Mouse (Mus musculus) testis, adult 2 months (tissue): ENCODE measurements around the gene Tmem171. TPM values are rescaled to one million over a fixed set of nuclear protein-coding genes. Genes with fewer than 3 reads are reported as not detected.

ENCODE experiments used
- H3K27ac ChIP-seq: fragments of 200-500 bp; 2 replicates; pipeline ENCODE4 v1.5.1; 2012; ENCODE audit warnings: low read depth, low read length; ENCODE audit not compliant: control insufficient read depth, insufficient read depth
- H3K27me3 ChIP-seq: fragments of 200-500 bp; 2 replicates; pipeline ENCODE4 v1.6.1; 2012; ENCODE audit warnings: mild to moderate bottlenecking, low read length, moderate library complexity; ENCODE audit not compliant: control insufficient read depth, insufficient read depth
- H3K36me3 ChIP-seq: fragments of 200-500 bp; 2 replicates; pipeline ENCODE4 v1.6.1; 2012; ENCODE audit warnings: mild to moderate bottlenecking, low read length; ENCODE audit not compliant: control insufficient read depth, insufficient read depth
- H3K4me1 ChIP-seq: fragments of 200-500 bp; 2 replicates; pipeline ENCODE4 v1.6.1; 2012; ENCODE audit warnings: low read length; ENCODE audit not compliant: control insufficient read depth, insufficient read depth
- H3K4me3 ChIP-seq: fragments of 200-500 bp; 2 replicates; pipeline ENCODE4 v1.5.1; 2012; ENCODE audit warnings: low read depth, mild to moderate bottlenecking, low read length, moderate library complexity, mixed read lengths; ENCODE audit not compliant: control insufficient read depth
- CTCF ChIP-seq: fragments of 200-500 bp; IDR thresholded peaks from 2 replicates; pipeline ENCODE4 v1.5.1; 2012; ENCODE audit warnings: low read depth, mild to moderate bottlenecking, inconsistent platforms, low read length, moderate library complexity; ENCODE audit not compliant: control insufficient read depth, insufficient read depth, insufficient replicate concordance
- POLR2A ChIP-seq: fragments of 200-500 bp; IDR thresholded peaks from 2 replicates; pipeline ENCODE4 v1.6.1; 2012; ENCODE audit warnings: low read depth, mild to moderate bottlenecking, inconsistent platforms, low read length, moderate library complexity; ENCODE audit not compliant: control insufficient read depth
- polyA plus RNA-seq: library from polyadenylated mRNA; depleted of rRNA; stranded (reverse); fragments of >200 nt; gene quantifications from 2 replicates; pipeline ENCODE4 v1.2.3, GENCODE M21; 2012; rRNA removed

Tmem171 gene
- polyA plus RNA-seq, 1 experiment, result 0.35 TPM

DNA sequence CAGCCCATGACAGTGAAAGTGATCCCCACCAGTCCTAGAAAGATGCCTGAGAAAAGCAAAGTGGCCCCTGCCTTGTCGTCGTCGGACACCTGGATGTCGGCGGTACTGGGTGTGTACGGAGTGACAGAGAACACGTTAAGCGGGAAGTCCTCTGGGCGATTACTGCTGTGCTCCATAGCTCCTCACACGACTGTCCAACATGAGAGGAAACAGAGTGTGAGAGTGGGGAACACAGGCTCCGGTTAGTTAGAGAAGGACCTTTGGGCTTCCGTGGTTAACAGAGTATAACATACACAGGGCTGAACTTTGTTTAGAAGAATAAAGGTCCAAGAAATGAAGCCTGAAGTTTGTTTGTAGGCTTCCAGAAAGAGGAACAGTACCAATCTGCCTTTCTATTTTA is 57.5 kb downstream of the Tmem171 start, which contains the start of gene Tmem174:
Gene Tmem174 (minus strand): TSS at position 266 of the 400 bp plus-strand sequence.
- no peaks in the 10 kb centered on the region for H3K36me3 ChIP-seq
- no peak within 1 kb of the TSS for H3K27ac ChIP-seq
- H3K4me3 ChIP-seq, result no peak within 1 kb of the TSS; the same call in 1 of the 2 replicates
- H3K4me1 ChIP-seq, result peaks cover 9% of the 10 kb centered on the region
- no peak for TF ChIP-seq CTCF
- no peak for TF ChIP-seq POLR2A
- H3K27me3 ChIP-seq, result no peaks in the 10 kb centered on the region

- peaks cover 11% of the 10 kb centered on the region for H3K4me1 ChIP-seq
- H3K27me3 ChIP-seq, result no peaks in the 10 kb centered on the region
- no peaks in the 10 kb centered on the region for H3K36me3 ChIP-seq
- H3K4me3 ChIP-seq, result no peak overlapping the region; the same call in 1 of the 2 replicates
- no peak overlapping the region for H3K27ac ChIP-seq
- TF ChIP-seq CTCF, result no peak
- no peak for TF ChIP-seq POLR2A
Measured at GRCm38 (mm10) chr13:98636571-98636970, 58.1 kb downstream of the Tmem171 start.

Other genes starting within 250 kb of the Tmem171 start
- gene Gm10320, start 202.8 kb downstream of the Tmem171 start, polyA plus RNA-seq, result not detected in 2 replicates
- not detected in 2 replicates for gene Tmem174, start 57.4 kb downstream of the Tmem171 start, polyA plus RNA-seq
- 4.8 and 5.4 TPM in 2 replicates for gene Fcho2, start 120.6 kb upstream of the Tmem171 start, polyA plus RNA-seq
- gene Tnpo1, start 231.6 kb upstream of the Tmem171 start, polyA plus RNA-seq, result 51.7 and 60.9 TPM in 2 replicates